Mouse (Mus musculus) bone marrow macrophage, adult 2 months (primary cell): Measurements from ENCODE around the gene Rngtt. TPM values are rescaled to one million over a fixed set of nuclear protein-coding genes. Genes with fewer than 3 reads are reported as not detected.

Experiments used
- H3K27ac ChIP-seq: 2 replicates; pipeline ENCODE4 v1.5.1; 2012; ENCODE audit warnings: low read depth, low read length; ENCODE audit not compliant: insufficient read depth
- H3K4me1 ChIP-seq: 2 replicates; pipeline ENCODE4 v1.6.1; 2012; ENCODE audit warnings: low read length; ENCODE audit not compliant: control insufficient read depth, insufficient read depth
- H3K4me3 ChIP-seq: 2 replicates; pipeline ENCODE4 v1.5.1; 2012; ENCODE audit warnings: mild to moderate bottlenecking, low read length, moderate library complexity; ENCODE audit not compliant: insufficient read depth
- CTCF ChIP-seq: IDR thresholded peaks from 2 replicates; pipeline ENCODE4 v1.5.1; 2012; ENCODE audit warnings: low read depth, mild to moderate bottlenecking, low read length, moderate library complexity
- POLR2A ChIP-seq: IDR thresholded peaks from 2 replicates; pipeline ENCODE4 v1.6.1; 2012; ENCODE audit warnings: mild to moderate bottlenecking, low read depth, low read length, borderline replicate concordance
- polyA plus RNA-seq: library from polyadenylated mRNA; stranded (reverse); fragments of >200 nt; gene quantifications from 2 replicates; pipeline ENCODE4 v1.2.4, GENCODE M21; 2012; ENCODE audit not compliant: missing spikeins, insufficient read depth, insufficient read length

Gene Rngtt
- polyA plus RNA-seq, 1 experiment: 19.4 TPM

GRCm38 (mm10) chr4:33470671-33471302 is 160.7 kb downstream of the Rngtt start:
- peaks cover 9% of the 10 kb centered on the region for H3K4me1 ChIP-seq
- H3K27ac ChIP-seq: no peak overlapping the region
- TF ChIP-seq CTCF (no peak), POLR2A (no peak)
- H3K4me3 ChIP-seq: no peak overlapping the region

GRCm38 (mm10) chr4:33478011-33478785 is 168.1 kb downstream of the Rngtt start:
- H3K4me3 ChIP-seq: no peak overlapping the region

GRCm38 (mm10) chr4:33481721-33482120 is 171.6 kb downstream of the Rngtt start:
- H3K4me1 ChIP-seq: no peaks in the 10 kb centered on the region
- TF ChIP-seq POLR2A (no peak), CTCF (no peak)

More at GRCm38 (mm10) chr4:33478011-33478785, 168.1 kb downstream of the Rngtt start:
- H3K27ac ChIP-seq: no peak overlapping the region
- TF ChIP-seq POLR2A: no peak
- no peak for TF ChIP-seq CTCF
- H3K4me1 ChIP-seq: no peaks in the 10 kb centered on the region

GRCm38 (mm10) chr4:33486050-33486449 is 175.9 kb downstream of the Rngtt start:
- TF ChIP-seq CTCF (no peak), POLR2A (no peak)
- H3K4me3 ChIP-seq: no peak overlapping the region
- H3K27ac ChIP-seq: no peak overlapping the region
- no peaks in the 10 kb centered on the region for H3K4me1 ChIP-seq

More at GRCm38 (mm10) chr4:33481721-33482120, 171.6 kb downstream of the Rngtt start:
- H3K4me3 ChIP-seq: no peak overlapping the region
- no peak overlapping the region for H3K27ac ChIP-seq

- Histone ChIP-seq H3K4me1 (no peaks in the 10 kb centered on the region), H3K4me3 (no peak overlapping the region), H3K27ac (no peak overlapping the region)
- TF ChIP-seq CTCF: no peak
- no peak for TF ChIP-seq POLR2A
Measured at GRCm38 (mm10) chr4:33491108-33491507, 181.0 kb downstream of the Rngtt start.

GRCm38 (mm10) chr4:33494377-33494776 is 184.3 kb downstream of the Rngtt start:
- Histone ChIP-seq H3K4me1 (no peaks in the 10 kb centered on the region), H3K4me3 (no peak overlapping the region), H3K27ac (no peak overlapping the region)
- TF ChIP-seq POLR2A: no peak
- no peak for TF ChIP-seq CTCF

GRCm38 (mm10) chr4:33496985-33497384 is 186.9 kb downstream of the Rngtt start:
- TF ChIP-seq POLR2A (no peak), CTCF (no peak)

GRCm38 (mm10) chr4:33497657-33498056 is 187.5 kb downstream of the Rngtt start:
- no peak overlapping the region for H3K4me3 ChIP-seq
- TF ChIP-seq POLR2A (no peak), CTCF (no peak)
- H3K4me1 ChIP-seq: no peaks in the 10 kb centered on the region

More at GRCm38 (mm10) chr4:33496985-33497384, 186.9 kb downstream of the Rngtt start:
- Histone ChIP-seq H3K4me1 (no peaks in the 10 kb centered on the region), H3K27ac (no peak overlapping the region), H3K4me3 (no peak overlapping the region)

GRCm38 (mm10) chr4:33498160-33498874 is 188.2 kb downstream of the Rngtt start:
- Histone ChIP-seq H3K4me1 (no peaks in the 10 kb centered on the region), H3K27ac (no peak overlapping the region), H3K4me3 (no peak overlapping the region)
- TF ChIP-seq CTCF (no peak), POLR2A (no peak)

More at GRCm38 (mm10) chr4:33497657-33498056, 187.5 kb downstream of the Rngtt start:
- no peak overlapping the region for H3K27ac ChIP-seq

GRCm38 (mm10) chr4:33506638-33507037 is 196.5 kb downstream of the Rngtt start:
- TF ChIP-seq POLR2A (no peak), CTCF (no peak)

More at GRCm38 (mm10) chr4:33506638-33507037, 196.5 kb downstream of the Rngtt start:
- H3K4me1 ChIP-seq: no peaks in the 10 kb centered on the region
- H3K4me3 ChIP-seq: no peak overlapping the region
- H3K27ac ChIP-seq: no peak overlapping the region
